Mouse (Mus musculus): ENCODE results near the gene Gm30302.

The Gm30302 gene

GRCm38 (mm10) chr13:49738011-49738410 is 60.8 kb downstream of the Gm30302 start:
- intact Hi-C loops (cut with DNase I), result no loop called here

- intact Hi-C loops (cut with DNase I), result no loop called here
These were observed 62.4 kb downstream of the Gm30302 start for GRCm38 (mm10) chr13:49736430-49736829.

All from adrenal gland (tissue).